Mouse (Mus musculus) thymus, postnatal 4 days (tissue): ENCODE measurements around the gene App.

Experiments used
- DNase-seq: peaks from one replicate; pipeline ENCODE4 v3.0.0; 2021

The App gene

GRCm38 (mm10) chr16:85115837-85116236 is 57.7 kb downstream of the App start:
- DNase-seq: no peak

GRCm38 (mm10) chr16:85114742-85115141 is 58.8 kb downstream of the App start:
- DNase-seq: no peak

- DNase-seq: no peak
Observed at GRCm38 (mm10) chr16:85113941-85114340, 59.6 kb downstream of the App start.

GRCm38 (mm10) chr16:85112254-85112653 is 61.3 kb downstream of the App start:
- DNase-seq: no peak

- no peak for DNase-seq
Observed at GRCm38 (mm10) chr16:85110428-85110827, 63.1 kb downstream of the App start.

- no peak for DNase-seq
Observed at GRCm38 (mm10) chr16:85108486-85108885, 65.1 kb downstream of the App start.

- DNase-seq: no peak
Observed at GRCm38 (mm10) chr16:85106644-85107323, 66.8 kb downstream of the App start.

GRCm38 (mm10) chr16:85105603-85106002 is 68.0 kb downstream of the App start:
- no peak for DNase-seq

GRCm38 (mm10) chr16:85103116-85103787 is 70.3 kb downstream of the App start:
- no peak for DNase-seq

- no peak for DNase-seq
Observed at GRCm38 (mm10) chr16:85101544-85101943, 72.0 kb downstream of the App start.

GRCm38 (mm10) chr16:85100806-85101205 is 72.8 kb downstream of the App start:
- DNase-seq: no peak

GRCm38 (mm10) chr16:85099487-85099886 is 74.1 kb downstream of the App start:
- DNase-seq: no peak

- DNase-seq: no peak
Observed at GRCm38 (mm10) chr16:85099044-85099443, 74.5 kb downstream of the App start.

- DNase-seq: no peak
Observed at GRCm38 (mm10) chr16:85096396-85096795, 77.2 kb downstream of the App start.

- no peak for DNase-seq
Observed at GRCm38 (mm10) chr16:85095923-85096322, 77.6 kb downstream of the App start.

- DNase-seq: no peak
Observed at GRCm38 (mm10) chr16:85092644-85093091, 80.9 kb downstream of the App start.

- DNase-seq: no peak
Observed at GRCm38 (mm10) chr16:85092183-85092582, 81.4 kb downstream of the App start.

- no peak for DNase-seq
Observed at GRCm38 (mm10) chr16:85090992-85091391, 82.6 kb downstream of the App start.

GRCm38 (mm10) chr16:85088126-85088525 is 85.4 kb downstream of the App start:
- DNase-seq: no peak

- DNase-seq: no peak
Observed at GRCm38 (mm10) chr16:85086303-85086702, 87.3 kb downstream of the App start.

- no peak for DNase-seq
Observed at GRCm38 (mm10) chr16:85085902-85086301, 87.7 kb downstream of the App start.

GRCm38 (mm10) chr16:85084152-85084551 is 89.4 kb downstream of the App start:
- DNase-seq: no peak

GRCm38 (mm10) chr16:85075330-85075729 is 98.2 kb downstream of the App start:
- no peak for DNase-seq

GRCm38 (mm10) chr16:85074889-85075288 is 98.7 kb downstream of the App start:
- DNase-seq: no peak

GRCm38 (mm10) chr16:85072624-85073023 is 100.9 kb downstream of the App start:
- no peak for DNase-seq
